Mouse (Mus musculus): ENCODE measurements around the gene Sema4f. TPM values are rescaled to one million over a fixed set of nuclear protein-coding genes. Genes with fewer than 3 reads are reported as not detected.

Sema4f gene
- polyA plus RNA-seq, 1 experiment, result 24.6 TPM

DNA sequence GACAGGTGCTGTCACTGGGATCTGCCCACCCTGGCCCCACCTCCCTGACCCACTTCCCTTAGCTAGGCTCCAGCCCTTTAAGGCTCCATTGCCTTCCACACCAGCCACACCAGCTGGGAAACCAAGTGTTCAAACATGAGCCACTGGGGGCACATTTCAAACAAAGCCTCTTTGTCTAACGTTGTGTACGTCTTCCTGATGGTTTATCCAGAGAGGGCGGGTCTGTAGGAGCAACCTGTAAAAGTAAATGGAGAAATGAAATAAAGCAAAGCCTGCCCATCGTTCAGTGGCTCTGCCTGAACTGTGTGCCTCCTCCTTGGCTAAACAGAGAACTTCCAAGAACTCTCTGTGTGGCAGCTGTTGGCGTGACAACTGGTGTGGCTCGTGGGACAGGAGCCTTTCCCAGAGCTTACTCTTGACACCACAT is 64.0 kb downstream of the Sema4f start:
- no peak for DNase-seq (ENCODE audit: extremely low spot score in 1 of 2, low spot score in 1 of 2)

DNA sequence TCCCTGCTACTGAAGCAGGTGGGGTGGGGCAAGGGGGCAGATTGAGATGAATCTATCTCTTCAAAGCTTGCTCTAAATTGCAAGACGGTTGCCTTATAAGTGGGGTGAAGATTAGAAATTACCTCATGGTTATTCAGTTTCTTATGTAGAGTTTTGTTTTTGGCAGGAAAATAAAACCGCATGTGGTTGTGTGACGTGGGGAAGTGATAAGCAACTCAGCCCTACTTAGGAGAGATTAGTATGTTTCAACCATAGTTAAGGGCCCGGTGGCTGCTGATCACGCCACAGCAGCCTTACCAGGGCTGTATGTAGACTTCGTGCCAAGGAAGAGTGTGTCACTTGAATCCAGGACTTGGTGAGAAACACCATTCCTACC is 67.2 kb downstream of the Sema4f start:
- DNase-seq (ENCODE audit: extremely low spot score in 1 of 2, low spot score in 1 of 2), result no peak

DNA sequence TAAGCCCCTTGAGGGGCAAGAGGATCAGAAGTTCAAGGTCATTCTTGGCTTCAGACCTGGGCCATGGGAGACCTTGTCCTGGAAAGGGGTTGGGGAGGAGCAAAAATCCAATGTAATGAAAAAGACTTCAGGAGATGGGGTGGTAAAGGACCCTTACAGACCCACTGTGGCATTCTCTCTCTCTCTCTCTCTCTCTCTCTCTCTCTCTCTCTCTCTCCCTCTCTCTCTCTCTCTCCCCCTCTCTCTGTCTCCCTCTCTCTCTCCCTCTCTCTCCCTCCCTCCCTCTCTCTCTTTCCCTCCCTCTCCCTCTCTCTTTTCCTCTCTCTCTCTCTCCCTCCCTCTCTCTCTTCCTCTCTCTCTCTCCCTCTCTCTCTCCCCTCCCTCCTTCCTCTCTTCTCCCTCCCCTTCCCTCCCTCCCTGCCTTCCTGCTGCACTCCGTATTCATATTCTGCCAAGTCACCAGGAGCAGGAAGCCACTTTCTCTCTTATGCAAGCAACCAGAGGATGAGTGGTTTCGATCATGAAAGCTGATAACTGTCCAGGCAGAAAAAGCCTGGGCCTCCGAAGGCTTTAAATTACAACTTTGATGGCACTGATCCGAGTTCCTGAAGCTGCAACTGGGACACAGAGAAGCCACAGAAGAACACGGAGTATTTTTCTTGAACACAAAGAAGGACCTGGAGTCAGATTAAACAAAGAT is 67.8 kb downstream of the Sema4f start:
- no peak for DNase-seq (ENCODE audit: extremely low spot score in 1 of 2, low spot score in 1 of 2)

DNA sequence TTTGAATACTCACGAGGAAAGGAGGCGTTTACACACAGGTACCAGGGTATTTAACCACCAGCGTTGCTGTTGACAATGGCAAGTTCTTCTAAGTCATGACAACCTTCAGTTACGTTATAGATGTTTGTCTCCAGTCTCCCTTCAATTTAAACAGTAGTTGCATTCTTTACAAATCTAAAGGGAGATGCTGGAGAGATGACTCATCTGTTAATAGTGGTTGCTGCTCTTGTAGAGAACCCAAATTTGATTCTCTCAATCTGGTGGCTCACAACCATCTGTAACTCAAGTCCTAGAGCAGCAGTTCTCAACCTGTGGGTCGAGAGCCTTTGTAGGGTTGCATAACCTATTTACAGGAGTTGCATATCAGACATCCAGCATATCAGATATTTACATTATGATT is 71.1 kb downstream of the Sema4f start:
- no peak for DNase-seq (ENCODE audit: extremely low spot score in 1 of 2, low spot score in 1 of 2)

DNA sequence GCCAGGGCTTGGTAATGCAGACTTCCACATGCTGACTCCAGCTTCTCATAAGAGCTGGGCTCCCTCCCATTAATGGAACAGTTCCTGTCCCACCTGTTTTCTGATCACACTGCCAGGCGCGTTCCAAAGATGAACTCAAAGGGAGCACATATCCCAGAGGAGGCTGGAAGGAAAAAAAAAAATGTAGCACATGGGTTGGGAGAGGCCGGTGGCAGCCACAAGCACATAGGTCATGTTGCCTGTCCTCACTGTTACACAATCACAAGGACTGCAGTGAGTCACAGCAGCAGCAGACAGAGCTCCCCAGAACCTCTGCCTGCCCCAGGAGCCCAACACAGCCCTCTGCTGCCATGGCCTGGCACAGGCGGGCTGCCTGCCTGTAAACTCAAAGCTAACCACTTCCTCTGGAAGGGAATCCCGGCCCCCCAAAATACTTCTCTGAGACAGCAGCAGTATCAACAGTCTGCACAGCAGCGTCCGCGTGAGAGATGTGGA is 76.1 kb downstream of the Sema4f start:
- DNase-seq (ENCODE audit: extremely low spot score in 1 of 2, low spot score in 1 of 2), result peak; percentile 3 to 11

DNA sequence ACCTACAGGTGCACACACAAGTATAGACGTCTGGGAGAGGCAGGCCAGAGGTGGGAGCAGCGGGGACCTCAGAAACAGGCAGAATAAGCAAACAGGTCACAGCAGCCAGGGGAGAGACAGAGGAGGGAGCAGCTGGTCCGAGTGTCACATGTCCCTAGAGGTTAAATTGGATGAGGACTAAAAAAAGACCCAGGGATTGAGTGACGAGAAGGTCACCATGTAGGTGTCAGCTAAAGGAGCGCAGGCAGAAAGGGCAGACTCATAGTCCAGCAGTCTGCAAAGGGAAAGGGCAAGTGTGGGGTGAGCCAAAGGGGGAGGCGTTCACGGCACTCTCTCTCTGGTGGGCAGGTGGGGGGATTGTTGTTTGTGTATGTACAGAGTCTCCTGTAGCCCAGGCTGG is 77.1 kb downstream of the Sema4f start:
- DNase-seq (ENCODE audit: extremely low spot score in 1 of 2, low spot score in 1 of 2), result no peak

DNA sequence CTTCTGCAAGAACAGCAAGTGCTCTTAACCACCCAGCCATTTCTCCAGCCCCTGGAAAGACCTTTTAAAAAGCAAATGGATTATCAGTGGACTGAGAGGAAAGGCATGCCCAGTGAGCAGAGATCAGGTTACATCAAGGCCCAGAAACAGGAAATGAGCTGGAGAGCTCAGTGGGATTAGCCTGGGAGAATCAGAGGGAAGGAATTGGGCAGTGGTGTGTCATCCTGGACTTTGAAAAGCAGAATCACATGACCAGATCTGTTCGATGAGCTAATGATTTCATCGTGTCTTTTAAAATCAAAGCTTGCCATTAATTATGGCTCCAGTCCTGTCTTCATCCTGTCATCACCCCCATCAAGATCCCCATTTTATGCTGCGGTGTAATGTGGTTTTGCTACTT is 77.5 kb downstream of the Sema4f start:
- DNase-seq (ENCODE audit: extremely low spot score in 1 of 2, low spot score in 1 of 2), result no peak

Other genes starting within 250 kb of the Sema4f start
- 41.6 and 44.6 TPM in 2 replicates for gene Pole4, start 234.4 kb downstream of the Sema4f start, polyA plus RNA-seq (2012; rRNA removed)
- gene Hk2, start 165.3 kb downstream of the Sema4f start, polyA plus RNA-seq (2012; rRNA removed), result 2.6 and 2.9 TPM in 2 replicates
- 0.12 TPM in 1 of 2 replicates, not detected in the other for gene M1ap, start 7.1 kb upstream of the Sema4f start, polyA plus RNA-seq (2012; rRNA removed)
- 1.7 and 2.4 TPM in 2 replicates for gene Dok1, start 93.7 kb upstream of the Sema4f start, polyA plus RNA-seq (2012; rRNA removed)
- gene Loxl3, start 94.4 kb upstream of the Sema4f start, polyA plus RNA-seq (2012; rRNA removed), result 6.4 and 6.6 TPM in 2 replicates
- 220 and 253 TPM in 2 replicates for gene Aup1, start 114.8 kb upstream of the Sema4f start, polyA plus RNA-seq (2012; rRNA removed)
- gene Htra2, start 115.5 kb upstream of the Sema4f start, polyA plus RNA-seq (2012; rRNA removed), result 58.8 and 63.7 TPM in 2 replicates
- 0.76 and 0.97 TPM in 2 replicates for gene Dqx1, start 118.1 kb upstream of the Sema4f start, polyA plus RNA-seq (2012; rRNA removed)
- not detected in 2 replicates for gene Tlx2, start 130.5 kb upstream of the Sema4f start, polyA plus RNA-seq (2012; rRNA removed)
- gene Pcgf1, start 138.1 kb upstream of the Sema4f start, polyA plus RNA-seq (2012; rRNA removed), result 40.1 and 40.5 TPM in 2 replicates
- 0.36 and 0.66 TPM in 2 replicates for gene Lbx2, start 146.6 kb upstream of the Sema4f start, polyA plus RNA-seq (2012; rRNA removed)
- 6.3 and 11.1 TPM in 2 replicates for gene Ccdc142, start 161.8 kb upstream of the Sema4f start, polyA plus RNA-seq (2012; rRNA removed)
- 8.5 and 11.2 TPM in 2 replicates for gene Gm42688, start 161.8 kb upstream of the Sema4f start, polyA plus RNA-seq (2012; rRNA removed)
- 96.4 and 109 TPM in 2 replicates for gene Mrpl53, start 169.3 kb upstream of the Sema4f start, polyA plus RNA-seq (2012; rRNA removed)
- gene Mogs, start 175.7 kb upstream of the Sema4f start, polyA plus RNA-seq (2012; rRNA removed), result 30.6 and 31.6 TPM in 2 replicates
- gene Wbp1, start 181.8 kb upstream of the Sema4f start, polyA plus RNA-seq (2012; rRNA removed), result 95.9 and 107 TPM in 2 replicates
- gene Ino80b, start 185.7 kb upstream of the Sema4f start, polyA plus RNA-seq (2012; rRNA removed), result 24.6 and 31.4 TPM in 2 replicates
- gene Rtkn, start 195.7 kb upstream of the Sema4f start, polyA plus RNA-seq (2012; rRNA removed), result 101 and 119 TPM in 2 replicates
- 26.6 and 27.7 TPM in 2 replicates for gene Wdr54, start 216.6 kb upstream of the Sema4f start, polyA plus RNA-seq (2012; rRNA removed)
- gene 1700003E16Rik, start 216.6 kb upstream of the Sema4f start, polyA plus RNA-seq (2012; rRNA removed), result 28.6 TPM in 2 replicates
- gene Dctn1, start 226.2 kb upstream of the Sema4f start, polyA plus RNA-seq (2012; rRNA removed), result 344 and 369 TPM in 2 replicates

All from frontal cortex, adult 2 months (tissue).